Mouse (Mus musculus) hindbrain, embryonic 11.5 days (tissue): ENCODE data around the gene Pax2. TPM values are rescaled to one million over a fixed set of nuclear protein-coding genes. Genes with fewer than 3 reads are reported as not detected.

ENCODE experiments used
- ATAC-seq: fragments of 200-750 bp; cut with Nextera tagmentation; 2 replicates; pipeline ENCODE4 v1.8.0; 2017; ENCODE audit warnings: mild to moderate bottlenecking, moderate TSS enrichment, moderate library complexity; ENCODE audit not compliant: low FRiP score
- DNase-seq: peaks from one replicate; pipeline ENCODE4 v3.0.0-alpha.2; 2015; ENCODE audit warnings: low spot score
- H3K27ac ChIP-seq: fragments of 300-500 bp; sonication (generic); 2 replicates; pipeline ENCODE4 v1.5.1; 2014; ENCODE audit warnings: mild to moderate bottlenecking, low read depth, low read length
- H3K27me3 ChIP-seq: fragments of 300-500 bp; sonication (generic); 2 replicates; pipeline ENCODE4 v1.6.1; 2014; ENCODE audit warnings: mild to moderate bottlenecking, low read length, moderate library complexity, mixed read lengths; ENCODE audit not compliant: control insufficient read depth, insufficient read depth
- H3K36me3 ChIP-seq: fragments of 300-500 bp; sonication (generic); 2 replicates; pipeline ENCODE4 v1.6.1; 2014; ENCODE audit warnings: mild to moderate bottlenecking, low read length, moderate library complexity, mixed read lengths; ENCODE audit not compliant: control insufficient read depth, insufficient read depth
- H3K4me1 ChIP-seq: fragments of 300-500 bp; sonication (generic); replicated peaks from 2 replicates; pipeline ENCODE4 v1.6.1; 2014; ENCODE audit warnings: low read length, mixed read lengths; ENCODE audit not compliant: control insufficient read depth, insufficient read depth
- H3K4me2 ChIP-seq: fragments of 300-500 bp; sonication (generic); replicated peaks from 2 replicates; pipeline ENCODE4 v1.6.1; 2014; ENCODE audit warnings: mild to moderate bottlenecking, low read depth, low read length
- H3K4me3 ChIP-seq: fragments of 300-500 bp; sonication (generic); 2 replicates; pipeline ENCODE4 v1.5.1; 2014; ENCODE audit warnings: low read depth, low read length
- H3K9ac ChIP-seq: fragments of 300-500 bp; sonication (generic); 2 replicates; pipeline ENCODE4 v1.6.1; 2014; ENCODE audit warnings: low read depth, low read length
- H3K9me3 ChIP-seq: fragments of 300-500 bp; sonication (generic); 2 replicates; pipeline ENCODE4 v1.6.1; 2016; ENCODE audit warnings: low read length; ENCODE audit not compliant: control insufficient read depth
- WGBS: fragments of 180-500 bp; shearing (Covaris S2); extraction: QIAGEN DNeasy Blood & Tissue Kit; methylation state at CpG from one replicate; pipeline ENCODE4 v1.1.7; 2014; 5-methylcytosine and 5-hydroxymethylcytosine counted together
- polyA plus RNA-seq: library from polyadenylated mRNA; unstranded; fragments of >200 nt; fragmentation: Nextera tagmentation; extraction: Ambion mirVana; gene quantifications from 2 replicates; pipeline ENCODE4 v1.2.1, GENCODE M21; 2014

Gene Pax2
- polyA plus RNA-seq, 1 experiment from 2014 or later: 11.1 TPM

GRCm38 (mm10) chr19:44734116-44734515 is 21.7 kb upstream of the Pax2 start:
- Histone ChIP-seq H3K27ac (no peak overlapping the region), H3K9me3 (no peaks in the 10 kb centered on the region), H3K4me3 (no peak overlapping the region), H3K27me3 (peaks cover 73% of the 10 kb centered on the region), H3K4me2 (peak overlapping the region; percentile 28; the same call in 1 of the 2 replicates), H3K9ac (no peak overlapping the region), H3K36me3 (no peaks in the 10 kb centered on the region), H3K4me1 (no peaks in the 10 kb centered on the region; the same call in 1 of the 2 replicates)
- 1% methylated on average over 20 of the region's 21 CpGs for WGBS
- ATAC-seq (no peak), DNase-seq (peak; percentile 41)

GRCm38 (mm10) chr19:44734682-44735081 is 21.2 kb upstream of the Pax2 start:
- ATAC-seq (no peak), DNase-seq (peak; percentile 55)
- H3K9ac ChIP-seq: no peak overlapping the region
- WGBS: under 1% methylated on average over 33 of the region's 33 CpGs
- H3K4me3 ChIP-seq: 0 out of 2 replicates have a peak overlapping the region, but pooled peaks have one; percentile 10
- H3K36me3 ChIP-seq: no peaks in the 10 kb centered on the region
- no peaks in the 10 kb centered on the region for H3K9me3 ChIP-seq
- peaks cover 76% of the 10 kb centered on the region for H3K27me3 ChIP-seq
- no peak overlapping the region for H3K27ac ChIP-seq
- H3K4me2 ChIP-seq: peak overlapping the region; percentile 28
- no peaks in the 10 kb centered on the region; the same call in 1 of the 2 replicates for H3K4me1 ChIP-seq

- H3K9ac ChIP-seq: no peak overlapping the region
- no peaks in the 10 kb centered on the region for H3K36me3 ChIP-seq
- no peak overlapping the region for H3K27ac ChIP-seq
- no peaks in the 10 kb centered on the region; the same call in none of the 2 replicates for H3K4me1 ChIP-seq
- H3K9me3 ChIP-seq: no peaks in the 10 kb centered on the region
- WGBS: 4% methylated on average over 16 of the region's 16 CpGs
- DNase-seq (peak; percentile 69), ATAC-seq (no peak)
- no peak overlapping the region for H3K4me2 ChIP-seq
- H3K4me3 ChIP-seq: no peak overlapping the region
- H3K27me3 ChIP-seq: peaks cover 84% of the 10 kb centered on the region
These were observed 15.5 kb upstream of the Pax2 start for GRCm38 (mm10) chr19:44740300-44740699.

- no peaks in the 10 kb centered on the region for H3K36me3 ChIP-seq
- WGBS: under 1% methylated on average over 48 of the region's 48 CpGs
- no peaks in the 10 kb centered on the region for H3K9me3 ChIP-seq
- peaks cover 84% of the 10 kb centered on the region for H3K27me3 ChIP-seq
- no peak for ATAC-seq
- H3K4me3 ChIP-seq: peak overlapping the region; percentile 20
- no peaks in the 10 kb centered on the region; the same call in none of the 2 replicates for H3K4me1 ChIP-seq
- H3K9ac ChIP-seq: peak overlapping the region; percentile 28; the same call in 1 of the 2 replicates
- peak; percentile 59 for DNase-seq
- peak overlapping the region; percentile 51; the same call in 1 of the 2 replicates for H3K27ac ChIP-seq
- H3K4me2 ChIP-seq: peak overlapping the region; percentile 32
These were observed 14.6 kb upstream of the Pax2 start for GRCm38 (mm10) chr19:44741091-44741763.

GRCm38 (mm10) chr19:44741764-44742127 is 14.1 kb upstream of the Pax2 start:
- H3K36me3 ChIP-seq: no peaks in the 10 kb centered on the region
- DNase-seq (peak; percentile 63), ATAC-seq (no peak)
- peak overlapping the region; percentile 28; the same call in 1 of the 2 replicates for H3K9ac ChIP-seq
- H3K4me3 ChIP-seq: peak overlapping the region; percentile 20
- H3K4me2 ChIP-seq: peak overlapping the region; percentile 32
- H3K27me3 ChIP-seq: peaks cover 84% of the 10 kb centered on the region
- H3K4me1 ChIP-seq: no peaks in the 10 kb centered on the region; the same call in none of the 2 replicates
- H3K27ac ChIP-seq: no peak overlapping the region; the same call in 1 of the 2 replicates
- no peaks in the 10 kb centered on the region for H3K9me3 ChIP-seq
- under 1% methylated on average over 13 of the region's 13 CpGs for WGBS

GRCm38 (mm10) chr19:44742131-44743020 is 13.5 kb upstream of the Pax2 start:
- Histone ChIP-seq H3K27me3 (peaks cover 83% of the 10 kb centered on the region), H3K4me2 (0 out of 2 replicates have a peak overlapping the region, but pooled peaks have one; percentile 32), H3K4me3 (peak overlapping the region; percentile 20), H3K4me1 (no peaks in the 10 kb centered on the region; the same call in none of the 2 replicates), H3K27ac (peak overlapping the region; percentile 42; the same call in 1 of the 2 replicates), H3K9ac (peak overlapping the region; percentile 28; the same call in 1 of the 2 replicates), H3K36me3 (no peaks in the 10 kb centered on the region), H3K9me3 (no peaks in the 10 kb centered on the region)
- DNase-seq (peak; percentile 62), ATAC-seq (no peak)
- under 1% methylated on average over 22 of the region's 22 CpGs for WGBS

GRCm38 (mm10) chr19:44743021-44743415 is 12.8 kb upstream of the Pax2 start:
- DNase-seq (no peak), ATAC-seq (no peak)
- no peak overlapping the region for H3K4me2 ChIP-seq
- H3K9ac ChIP-seq: no peak overlapping the region
- 0% methylated on average over 2 of the region's 2 CpGs for WGBS
- H3K27ac ChIP-seq: no peak overlapping the region
- H3K9me3 ChIP-seq: no peaks in the 10 kb centered on the region
- H3K4me3 ChIP-seq: no peak overlapping the region
- no peaks in the 10 kb centered on the region for H3K36me3 ChIP-seq
- H3K4me1 ChIP-seq: no peaks in the 10 kb centered on the region; the same call in none of the 2 replicates
- H3K27me3 ChIP-seq: peaks cover 86% of the 10 kb centered on the region

- DNase-seq (peak; percentile 41), ATAC-seq (no peak)
- Histone ChIP-seq H3K9ac (no peak overlapping the region), H3K36me3 (no peaks in the 10 kb centered on the region), H3K4me1 (no peaks in the 10 kb centered on the region; the same call in none of the 2 replicates), H3K27ac (no peak overlapping the region), H3K27me3 (peaks cover 96% of the 10 kb centered on the region), H3K4me2 (no peak overlapping the region), H3K4me3 (no peak overlapping the region), H3K9me3 (no peaks in the 10 kb centered on the region)
- WGBS: 11% methylated on average over 2 of the region's 2 CpGs
These were observed 11.8 kb upstream of the Pax2 start for GRCm38 (mm10) chr19:44743961-44744520.
